Mouse (Mus musculus) E14TG2a.4 (cell line): ENCODE measurements around the gene Tspan8.
"Not testable (repeated sequence)": the region's sequence is repeated elsewhere in the genome, so short reads cannot be mapped to it uniquely, and the experiment has no call there.

Source experiments
- H3K27me3 ChIP-seq: 2 replicates; pipeline ENCODE4 v1.6.1; 2014; ENCODE audit warnings: low read length, control low read depth; ENCODE audit not compliant: insufficient read depth
- H3K36me3 ChIP-seq: 2 replicates; pipeline ENCODE4 v1.6.1; 2014; ENCODE audit warnings: low read length, control low read depth; ENCODE audit not compliant: insufficient read depth
- H3K4me1 ChIP-seq: replicated peaks from 2 replicates; pipeline ENCODE4 v1.6.1; 2014; ENCODE audit warnings: low read depth, low read length, control low read depth
- H3K4me3 ChIP-seq: replicated peaks from 2 replicates; pipeline ENCODE4 v1.5.1; 2014; ENCODE audit warnings: mild to moderate bottlenecking, low read length
- H3K9me3 ChIP-seq: 2 replicates; pipeline ENCODE4 v1.6.1; 2014; ENCODE audit warnings: low read length, control low read depth
- CTCF ChIP-seq: conservative IDR thresholded peaks from 2 replicates; pipeline ENCODE4 v1.5.1; 2014; ENCODE audit warnings: low read length
- NANOG ChIP-seq: IDR thresholded peaks from 2 replicates; pipeline ENCODE4 v1.6.1; 2014; ENCODE audit warnings: borderline replicate concordance, low read length, mixed read lengths
- POU5F1 ChIP-seq: IDR thresholded peaks from 2 replicates; pipeline ENCODE4 v1.6.1; 2014; ENCODE audit warnings: low read length, borderline replicate concordance

The Tspan8 gene

DNA sequence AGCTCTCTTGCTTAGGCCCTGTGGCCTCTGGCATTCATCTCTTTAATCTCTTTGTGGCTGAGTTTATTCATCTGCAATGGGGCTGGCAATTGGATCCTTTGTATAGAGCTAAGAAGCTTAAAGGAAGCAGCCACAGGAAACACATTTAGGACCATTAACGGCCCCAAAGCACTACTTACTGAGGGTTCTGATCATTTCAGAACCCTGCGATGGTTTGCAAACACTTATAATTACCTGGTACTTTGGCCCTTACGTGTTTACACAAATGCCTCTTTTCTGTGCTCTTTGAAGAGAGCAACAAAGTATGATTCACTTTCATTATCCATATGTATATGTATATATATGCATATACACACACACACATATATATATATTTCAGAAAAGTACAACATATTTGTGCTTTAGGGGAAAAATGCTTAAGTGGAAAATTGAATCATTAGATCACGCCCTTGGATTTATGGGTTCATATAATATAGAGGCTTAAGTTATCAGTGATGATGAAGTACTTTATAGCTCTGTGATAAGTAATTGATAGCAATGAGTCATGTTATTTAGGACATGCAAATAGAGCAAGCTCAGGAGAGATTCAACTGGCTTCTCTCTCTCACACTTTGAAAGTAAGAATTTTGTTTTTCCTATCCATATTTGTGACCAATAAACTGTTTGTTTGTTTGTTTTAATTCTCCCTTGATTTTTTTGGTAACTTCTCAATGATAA lies 20.4 kb upstream of the Tspan8 start:
- Histone ChIP-seq H3K36me3 (no peaks in the 10 kb centered on the region), H3K9me3 (no peaks in the 10 kb centered on the region), H3K4me3 (no peak overlapping the region), H3K4me1 (no peaks in the 10 kb centered on the region), H3K27me3 (no peaks in the 10 kb centered on the region)
- no peak for TF ChIP-seq CTCF
- TF ChIP-seq NANOG, result no peak
- no peak for TF ChIP-seq POU5F1

DNA sequence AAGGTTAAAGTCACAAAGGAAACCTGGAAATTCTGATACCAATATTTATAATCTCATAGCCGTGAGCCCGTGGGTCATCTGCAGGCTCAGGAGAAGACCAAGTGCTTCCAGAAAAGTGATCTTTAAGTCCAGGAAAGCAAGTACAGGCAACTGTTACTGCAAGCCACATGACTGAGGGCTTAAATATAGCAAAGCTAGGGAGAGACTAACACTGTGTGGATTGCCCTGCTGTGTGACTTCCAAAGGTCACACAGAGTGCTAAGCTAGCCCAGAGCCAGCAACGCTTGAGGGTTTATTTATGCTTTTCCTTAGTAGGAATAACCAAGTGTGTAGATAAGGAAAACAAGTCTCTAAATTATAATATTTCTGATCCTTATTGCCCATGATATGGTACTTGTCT lies 15.2 kb upstream of the Tspan8 start:
- no peaks in the 10 kb centered on the region for H3K4me1 ChIP-seq
- peaks cover 18% of the 10 kb centered on the region for H3K9me3 ChIP-seq
- no peak overlapping the region for H3K4me3 ChIP-seq
- no peaks in the 10 kb centered on the region for H3K36me3 ChIP-seq
- H3K27me3 ChIP-seq, result no peaks in the 10 kb centered on the region
- TF ChIP-seq CTCF, result no peak
- no peak for TF ChIP-seq POU5F1
- TF ChIP-seq NANOG, result no peak

DNA sequence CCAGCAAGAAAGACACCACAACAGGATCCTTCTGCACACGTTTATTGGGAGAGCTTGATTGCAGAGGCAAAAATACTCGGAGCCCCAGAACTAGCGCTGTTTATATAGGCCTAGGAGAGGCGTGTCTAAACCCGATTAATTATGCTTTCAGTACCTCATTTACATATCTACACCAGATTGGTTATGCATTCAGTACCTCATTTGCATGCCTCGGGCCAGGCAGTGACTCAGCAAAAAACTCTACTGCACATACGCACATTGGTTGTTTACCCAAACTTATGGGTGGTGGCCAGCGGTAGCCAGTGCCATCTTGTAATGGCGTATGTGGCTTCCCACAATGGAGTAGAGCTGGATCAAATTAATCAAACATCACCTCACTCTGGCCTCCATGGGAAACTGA lies 13.6 kb upstream of the Tspan8 start:
- not testable (repeated sequence) for H3K27me3 ChIP-seq, H3K4me3 ChIP-seq, H3K36me3 ChIP-seq

DNA sequence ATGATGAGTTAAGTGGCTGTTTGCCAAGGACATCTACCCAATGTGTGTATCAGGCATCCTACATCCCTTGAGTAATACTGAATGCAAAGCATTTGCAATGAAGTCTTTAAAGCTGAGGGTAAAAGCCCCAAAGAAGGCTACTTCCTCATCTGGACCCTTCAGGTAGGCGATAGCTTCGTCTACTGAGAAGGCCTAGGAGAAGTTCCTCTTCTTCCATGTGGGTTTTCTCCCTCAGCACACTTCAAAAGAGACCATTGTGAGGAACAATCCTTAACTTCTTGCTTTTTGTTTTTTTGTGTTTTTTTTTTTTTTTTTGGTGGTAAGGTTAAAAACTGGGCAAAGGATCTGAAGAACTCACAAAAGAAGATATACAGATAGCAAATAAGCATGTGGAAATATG lies 12.9 kb upstream of the Tspan8 start:
- no peak for TF ChIP-seq CTCF
- TF ChIP-seq NANOG, result no peak
- TF ChIP-seq POU5F1, result no peak
- no peak overlapping the region for H3K4me3 ChIP-seq
- no peaks in the 10 kb centered on the region for H3K27me3 ChIP-seq
- H3K4me1 ChIP-seq, result no peaks in the 10 kb centered on the region; the same call in 1 of the 2 replicates
- peaks cover 18% of the 10 kb centered on the region for H3K9me3 ChIP-seq
- no peaks in the 10 kb centered on the region for H3K36me3 ChIP-seq

More for the DNA sequence above, 13.6 kb upstream of the Tspan8 start:
- H3K4me1 ChIP-seq, result not testable (repeated sequence)
- peaks cover 18% of the 10 kb centered on the region for H3K9me3 ChIP-seq

DNA sequence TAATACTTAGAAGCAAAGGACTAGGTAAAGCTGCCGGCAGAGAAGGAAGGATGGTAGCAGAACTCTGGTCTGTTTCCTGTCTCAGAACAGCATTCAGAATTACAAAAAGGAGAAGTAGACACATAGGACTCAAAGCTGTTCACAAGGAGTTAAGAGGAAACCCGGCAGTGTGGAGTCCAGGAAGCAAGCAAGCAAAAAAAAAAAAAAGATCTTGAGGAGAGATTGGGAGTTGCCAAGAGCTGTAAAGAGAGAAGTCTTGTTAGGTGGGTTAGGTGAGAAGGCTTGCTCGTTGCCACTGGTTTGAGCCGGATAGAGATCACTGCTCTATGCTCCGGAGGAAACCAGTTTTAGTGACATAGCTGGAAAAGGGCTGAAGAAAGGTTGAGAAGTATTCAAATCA lies 10.6 kb upstream of the Tspan8 start:
- Histone ChIP-seq H3K36me3 (no peaks in the 10 kb centered on the region), H3K27me3 (no peaks in the 10 kb centered on the region), H3K9me3 (peaks cover 18% of the 10 kb centered on the region), H3K4me3 (no peak overlapping the region), H3K4me1 (peaks cover 6% of the 10 kb centered on the region)
- TF ChIP-seq NANOG (no peak), CTCF (no peak), POU5F1 (no peak)

DNA sequence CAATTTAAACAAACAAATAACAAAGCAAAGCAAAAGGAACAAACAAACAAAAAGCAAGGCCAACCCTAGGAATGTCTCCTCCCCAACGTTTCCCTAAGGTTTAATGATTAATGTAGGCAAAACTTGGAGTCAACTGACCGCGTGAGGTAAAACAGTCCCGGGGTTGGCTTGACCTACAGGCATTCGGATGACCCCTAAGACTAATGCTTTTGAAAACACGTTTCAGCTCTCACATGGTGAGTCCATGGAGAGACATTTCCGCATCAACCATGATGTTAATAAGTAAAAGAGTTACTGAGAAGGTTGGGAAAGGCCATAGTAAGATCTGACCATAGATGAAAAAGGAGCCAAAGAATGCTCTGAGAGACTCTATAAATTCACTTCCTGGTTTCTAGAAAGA lies 7.5 kb upstream of the Tspan8 start:
- no peak overlapping the region for H3K4me3 ChIP-seq

DNA sequence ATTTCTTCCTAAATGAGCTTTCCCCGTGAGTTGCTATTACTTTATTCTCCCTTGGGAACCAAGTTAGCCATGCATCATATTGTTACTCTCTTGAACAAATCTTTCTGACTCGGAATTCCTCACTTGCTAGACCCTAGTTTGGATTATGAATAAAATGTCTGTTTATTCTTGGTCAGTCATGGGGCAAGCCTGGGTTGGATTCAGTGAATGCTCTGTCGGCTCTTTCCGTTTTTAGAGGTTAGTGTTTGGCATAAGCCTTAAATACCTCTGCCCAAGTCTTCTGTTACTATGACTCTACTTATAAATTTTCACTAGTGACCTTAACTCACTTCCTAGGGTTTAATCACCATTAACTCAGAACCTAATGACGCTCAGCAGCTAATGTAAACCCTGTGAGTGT lies 5.1 kb upstream of the Tspan8 start:
- Histone ChIP-seq H3K27me3 (no peaks in the 10 kb centered on the region), H3K4me3 (no peak overlapping the region), H3K4me1 (peaks cover 31% of the 10 kb centered on the region), H3K9me3 (no peaks in the 10 kb centered on the region), H3K36me3 (no peaks in the 10 kb centered on the region)
- TF ChIP-seq CTCF (no peak), NANOG (no peak), POU5F1 (no peak)

More for the DNA sequence above, 7.5 kb upstream of the Tspan8 start:
- H3K36me3 ChIP-seq, result no peaks in the 10 kb centered on the region
- H3K27me3 ChIP-seq, result no peaks in the 10 kb centered on the region
- peaks cover 23% of the 10 kb centered on the region for H3K4me1 ChIP-seq
- no peaks in the 10 kb centered on the region for H3K9me3 ChIP-seq
- TF ChIP-seq CTCF, result no peak
- TF ChIP-seq POU5F1, result no peak
- TF ChIP-seq NANOG, result no peak

DNA sequence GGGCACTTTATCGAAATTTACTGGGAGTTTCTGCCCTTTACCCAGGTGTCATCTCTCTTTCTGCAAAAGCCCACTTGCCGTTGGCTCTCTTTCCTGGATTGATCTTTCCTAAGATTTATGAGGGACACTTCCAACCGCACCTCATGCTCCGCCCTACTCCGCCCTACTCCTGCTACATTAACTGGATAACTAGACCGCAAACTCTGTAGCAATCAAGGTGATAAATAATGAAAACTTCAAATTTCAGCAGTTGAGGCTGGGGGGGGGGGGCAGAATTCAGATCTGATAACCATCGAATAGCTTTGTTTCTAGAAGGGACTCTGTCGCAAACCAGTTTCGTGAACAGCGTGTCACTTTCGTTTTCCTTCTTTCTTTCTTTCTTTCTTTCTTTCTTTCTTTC lies 1.8 kb upstream of the Tspan8 start:
- Histone ChIP-seq H3K4me3 (no peak overlapping the region), H3K27me3 (no peaks in the 10 kb centered on the region), H3K4me1 (peaks cover 27% of the 10 kb centered on the region), H3K9me3 (no peaks in the 10 kb centered on the region), H3K36me3 (no peaks in the 10 kb centered on the region)
- TF ChIP-seq POU5F1, result no peak
- TF ChIP-seq NANOG, result no peak
- no peak for TF ChIP-seq CTCF

DNA sequence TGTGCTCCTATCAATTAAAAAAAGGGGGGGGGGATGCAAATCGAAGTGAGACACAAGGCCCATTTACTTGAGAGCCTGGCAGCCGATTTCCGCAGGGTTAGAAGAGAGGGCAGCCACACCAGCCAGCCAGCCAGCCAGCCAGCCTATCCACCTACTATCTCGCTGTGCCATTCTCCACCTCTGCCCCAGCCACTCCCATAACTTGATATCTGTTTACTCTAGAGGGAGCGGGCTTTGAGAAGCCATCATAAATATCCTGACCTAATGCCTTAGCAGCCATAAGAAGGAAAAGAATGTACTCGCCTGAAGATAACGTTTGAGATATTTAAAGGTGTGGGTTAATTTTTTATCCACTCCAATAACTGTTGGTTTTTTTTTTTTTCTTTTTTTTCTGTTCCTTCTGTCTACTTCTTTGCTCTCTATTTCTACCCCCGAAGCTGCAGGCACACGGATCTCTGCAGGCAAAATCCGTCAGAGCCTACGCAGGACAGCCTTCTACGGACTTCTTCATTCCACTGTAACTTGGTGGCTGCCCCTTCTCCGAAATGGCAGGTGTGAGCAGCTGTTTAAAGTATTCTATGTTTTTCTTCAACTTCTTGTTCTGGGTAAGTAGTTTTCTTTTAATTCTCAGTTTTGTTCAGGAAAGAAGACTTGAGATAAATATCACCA lies 558 bp downstream of the Tspan8 start:
- no peak for TF ChIP-seq NANOG
- TF ChIP-seq POU5F1, result no peak
- TF ChIP-seq CTCF, result no peak
- Histone ChIP-seq H3K36me3 (no peaks in the 10 kb centered on the region), H3K27me3 (no peaks in the 10 kb centered on the region), H3K4me1 (peaks cover 18% of the 10 kb centered on the region), H3K4me3 (no peak overlapping the region), H3K9me3 (no peaks in the 10 kb centered on the region)
